Mouse (Mus musculus) heart, embryonic 13.5 days (tissue): ENCODE measurements around the gene Uaca. TPM values are rescaled to one million over a fixed set of nuclear protein-coding genes. Genes with fewer than 3 reads are reported as not detected.
A peak's percentile ranks its signal among the peaks of the same experiment; 100 is the strongest.

Experiments used
- ATAC-seq: fragments of 200-750 bp; cut with Nextera tagmentation; 2 replicates; pipeline ENCODE4 v1.8.0; 2017; ENCODE audit warnings: moderate TSS enrichment; ENCODE audit not compliant: insufficient number of reproducible peaks, low FRiP score, low TSS enrichment; ENCODE audit errors: extremely low read depth
- H3K27ac ChIP-seq: fragments of 300-500 bp; sonication (generic); replicated peaks from 2 replicates; pipeline ENCODE4 v1.5.1; 2015; ENCODE audit warnings: moderate library complexity, mild to moderate bottlenecking, inconsistent platforms
- H3K27me3 ChIP-seq: fragments of 300-500 bp; sonication (generic); replicated peaks from 2 replicates; pipeline ENCODE4 v1.6.1; 2015; ENCODE audit warnings: mild to moderate bottlenecking, inconsistent platforms
- H3K36me3 ChIP-seq: fragments of 300-500 bp; sonication (generic); 2 replicates; pipeline ENCODE4 v1.6.1; 2015; ENCODE audit warnings: mild to moderate bottlenecking, inconsistent platforms
- H3K4me1 ChIP-seq: fragments of 300-500 bp; sonication (generic); 2 replicates; pipeline ENCODE4 v1.6.1; 2015; ENCODE audit warnings: inconsistent platforms
- H3K4me2 ChIP-seq: fragments of 300-500 bp; sonication (generic); 2 replicates; pipeline ENCODE4 v1.6.1; 2015; ENCODE audit warnings: inconsistent platforms, mild to moderate bottlenecking, moderate library complexity
- H3K4me3 ChIP-seq: fragments of 300-500 bp; sonication (generic); 2 replicates; pipeline ENCODE4 v1.5.1; 2015; ENCODE audit warnings: moderate library complexity, mild to moderate bottlenecking, inconsistent platforms
- H3K9ac ChIP-seq: fragments of 300-500 bp; sonication (generic); 2 replicates; pipeline ENCODE4 v1.6.1; 2015; ENCODE audit warnings: inconsistent platforms, mild to moderate bottlenecking, moderate library complexity
- H3K9me3 ChIP-seq: fragments of 300-500 bp; sonication (generic); 2 replicates; pipeline ENCODE4 v1.6.1; 2016; ENCODE audit warnings: inconsistent platforms
- WGBS: fragments of 180-500 bp; shearing (Covaris S2); methylation state at CpG from one replicate; pipeline ENCODE4 v1.1.7; 2015; ENCODE audit warnings: mixed read lengths; 5-methylcytosine and 5-hydroxymethylcytosine counted together
- polyA plus RNA-seq: library from polyadenylated mRNA; unstranded; fragments of >200 nt; fragmentation: Nextera tagmentation; extraction: Ambion mirVana; gene quantifications from 2 replicates; pipeline ENCODE4 v1.2.1, GENCODE M21; 2015

The Uaca gene
- polyA plus RNA-seq, 1 experiment from 2014 or later, result 27.3 TPM

- peak overlapping the region; percentile 20; the same call in 1 of the 2 replicates for H3K27ac ChIP-seq
- H3K4me1 ChIP-seq, result peaks cover 21% of the 10 kb centered on the region
- no peaks in the 10 kb centered on the region for H3K9me3 ChIP-seq
- WGBS, result 55% methylated on average over 8 of the region's 8 CpGs
- peaks cover 12% of the 10 kb centered on the region for H3K27me3 ChIP-seq
- no peak for ATAC-seq
- H3K36me3 ChIP-seq, result no peaks in the 10 kb centered on the region
- no peak overlapping the region for H3K4me3 ChIP-seq
- H3K9ac ChIP-seq, result no peak overlapping the region
- no peak overlapping the region for H3K4me2 ChIP-seq
These were observed 125.8 kb downstream of the Uaca start for GRCm38 (mm10) chr9:60919936-60920672.

GRCm38 (mm10) chr9:60920673-60921062, 126.3 kb downstream of the Uaca start:
- 38% methylated on average over 10 of the region's 10 CpGs for WGBS
- H3K4me3 ChIP-seq, result no peak overlapping the region
- H3K27me3 ChIP-seq, result peaks cover 12% of the 10 kb centered on the region
- H3K27ac ChIP-seq, result no peak overlapping the region
- ATAC-seq, result no peak
- 0 out of 2 replicates have a peak overlapping the region, but pooled peaks have one; percentile 33 for H3K9ac ChIP-seq
- H3K4me1 ChIP-seq, result peaks cover 21% of the 10 kb centered on the region
- H3K9me3 ChIP-seq, result no peaks in the 10 kb centered on the region
- no peak overlapping the region for H3K4me2 ChIP-seq
- H3K36me3 ChIP-seq, result no peaks in the 10 kb centered on the region

GRCm38 (mm10) chr9:60921287-60921686, 126.9 kb downstream of the Uaca start:
- H3K36me3 ChIP-seq, result no peaks in the 10 kb centered on the region
- WGBS, result 57% methylated on average over 4 of the region's 4 CpGs
- H3K27ac ChIP-seq, result no peak overlapping the region
- peaks cover 24% of the 10 kb centered on the region for H3K4me1 ChIP-seq
- no peak overlapping the region for H3K9ac ChIP-seq
- peaks cover 12% of the 10 kb centered on the region for H3K27me3 ChIP-seq
- ATAC-seq, result no peak
- H3K4me2 ChIP-seq, result no peak overlapping the region
- H3K4me3 ChIP-seq, result no peak overlapping the region
- no peaks in the 10 kb centered on the region for H3K9me3 ChIP-seq

GRCm38 (mm10) chr9:60921831-60922230, 127.5 kb downstream of the Uaca start:
- ATAC-seq, result no peak
- no peak overlapping the region for H3K4me3 ChIP-seq
- no peak overlapping the region for H3K4me2 ChIP-seq
- no peaks in the 10 kb centered on the region for H3K9me3 ChIP-seq
- H3K36me3 ChIP-seq, result no peaks in the 10 kb centered on the region
- H3K27ac ChIP-seq, result no peak overlapping the region
- H3K27me3 ChIP-seq, result peaks cover 12% of the 10 kb centered on the region
- peaks cover 27% of the 10 kb centered on the region for H3K4me1 ChIP-seq
- 77% methylated on average over 5 of the region's 5 CpGs for WGBS
- no peak overlapping the region for H3K9ac ChIP-seq

GRCm38 (mm10) chr9:60926301-60926700, 132.0 kb downstream of the Uaca start:
- no peak overlapping the region for H3K9ac ChIP-seq
- H3K36me3 ChIP-seq, result no peaks in the 10 kb centered on the region
- H3K9me3 ChIP-seq, result no peaks in the 10 kb centered on the region
- H3K4me1 ChIP-seq, result peaks cover 8% of the 10 kb centered on the region; the same call in 1 of the 2 replicates
- no peak for ATAC-seq
- no peak overlapping the region for H3K4me2 ChIP-seq
- no peak overlapping the region for H3K27ac ChIP-seq
- H3K4me3 ChIP-seq, result no peak overlapping the region
- H3K27me3 ChIP-seq, result peaks cover 7% of the 10 kb centered on the region; the same call in 1 of the 2 replicates
- WGBS, result 64% methylated on average over 9 of the region's 9 CpGs

- no peak for ATAC-seq
- Histone ChIP-seq H3K9me3 (no peaks in the 10 kb centered on the region), H3K27ac (no peak overlapping the region), H3K27me3 (peaks cover 4% of the 10 kb centered on the region; the same call in 1 of the 2 replicates), H3K4me3 (no peak overlapping the region), H3K36me3 (no peaks in the 10 kb centered on the region), H3K4me2 (no peak overlapping the region), H3K9ac (no peak overlapping the region), H3K4me1 (0 out of 2 replicates have a peak, but pooled peaks cover 6% of the 10 kb centered on the region)
- WGBS, result 81% methylated on average over 4 of the region's 4 CpGs
These were observed 135.1 kb downstream of the Uaca start for GRCm38 (mm10) chr9:60929290-60929983.

Other genes with a start within 250 kb of the Uaca start
- 8.2 and 8.9 TPM in 2 replicates for gene Lrrc49, start 106.4 kb upstream of the Uaca start, polyA plus RNA-seq
- gene Larp6, start 81.6 kb upstream of the Uaca start, polyA plus RNA-seq, result 0.69 and 0.94 TPM in 2 replicates